Mouse (Mus musculus): ENCODE results near the gene Numb.
"Not testable (repeated sequence)": the region's sequence is repeated elsewhere in the genome, so short reads cannot be mapped to it uniquely, and the experiment has no call there.

Gene Numb

GRCm38 (mm10) chr12:83921535-83922381, at the start of gene Numb:
TSS of gene Numb (minus strand) at chr12:83921934.
- DNase-seq, result peak; percentile 100

DNA sequence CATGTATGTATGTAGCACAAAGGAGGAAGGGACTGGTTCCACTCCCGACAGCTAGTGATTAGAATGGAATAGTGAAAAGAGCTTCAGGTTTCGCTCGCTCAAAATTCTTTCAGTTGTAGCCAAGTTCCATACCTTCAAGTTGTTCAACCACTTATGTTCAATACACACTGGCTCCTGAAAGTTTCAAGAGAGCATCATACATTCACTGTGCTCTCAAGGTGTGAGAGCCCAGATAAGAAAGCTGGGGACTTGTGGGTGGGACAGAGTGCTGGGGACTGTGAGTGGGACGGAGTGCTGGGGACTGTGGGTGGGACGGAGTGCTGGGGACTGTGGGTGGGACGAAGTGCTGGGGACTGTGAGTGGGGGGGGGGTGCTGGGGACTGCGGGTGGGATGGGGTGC, 43.5 kb upstream of the Numb start:
- no peak for DNase-seq

- DNase-seq, result no peak
These were observed 36.5 kb upstream of the Numb start for GRCm38 (mm10) chr12:83958278-83958677.

- DNase-seq, result no peak
These were observed 30.2 kb upstream of the Numb start for GRCm38 (mm10) chr12:83951711-83952575.

DNA sequence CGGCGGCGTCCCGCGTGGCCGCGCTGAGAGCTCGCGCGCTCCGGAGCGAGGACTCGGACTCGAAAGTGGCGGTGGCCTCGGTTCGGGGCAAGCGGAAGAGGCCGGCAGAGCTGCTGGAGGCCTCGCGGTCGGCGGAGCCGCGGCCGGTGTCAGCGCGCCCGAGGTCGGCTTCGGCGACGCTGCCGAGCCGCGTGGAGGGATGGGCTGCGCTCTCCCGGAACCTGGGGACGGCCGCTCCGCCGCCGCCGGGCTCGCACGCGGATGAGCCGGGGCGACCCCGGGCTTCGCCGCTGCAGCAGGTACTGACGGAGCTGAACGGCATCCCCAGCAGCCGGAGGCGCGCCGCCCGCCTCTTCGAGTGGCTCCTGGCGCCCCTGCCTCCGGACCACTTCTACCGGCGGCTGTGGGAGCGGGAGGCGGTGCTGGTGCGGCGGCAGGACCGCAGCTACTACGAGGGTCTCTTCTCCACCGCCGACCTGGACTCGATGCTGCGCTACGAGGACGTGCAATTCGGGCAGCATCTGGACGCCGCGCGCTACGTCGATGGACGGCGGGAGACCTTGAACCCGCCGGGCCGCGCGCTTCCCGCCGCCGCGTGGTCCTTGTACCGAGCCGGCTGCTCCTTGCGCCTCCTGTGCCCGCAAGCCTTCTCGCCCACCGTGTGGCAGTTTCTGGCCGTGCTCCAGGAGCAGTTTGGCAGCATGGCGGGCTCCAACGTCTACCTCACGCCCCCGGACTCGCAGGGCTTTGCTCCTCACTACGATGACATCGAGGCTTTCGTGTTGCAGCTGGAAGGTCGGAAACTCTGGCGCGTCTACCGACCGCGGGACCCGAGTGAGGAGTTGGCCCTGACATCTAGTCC, 29.3 kb upstream of the Numb start:
- DNase-seq, result peak; percentile 48

DNA sequence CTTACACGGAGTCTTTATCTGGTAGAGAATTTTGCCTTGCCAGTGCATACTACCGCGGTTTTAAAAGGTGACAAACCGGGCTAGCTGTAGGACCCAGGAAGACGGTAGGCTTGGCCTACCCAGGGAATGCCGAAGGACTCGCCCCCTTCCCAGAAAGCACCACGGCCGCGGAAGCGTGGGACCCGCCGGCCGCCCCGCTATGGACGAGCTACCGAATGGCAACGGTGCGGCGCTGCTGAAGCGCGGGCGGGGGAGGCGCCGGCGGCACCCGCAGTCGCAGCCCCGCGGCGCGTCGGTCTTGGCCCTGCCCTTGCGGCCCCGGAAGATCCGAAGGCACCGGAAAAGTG, 28.7 kb upstream of the Numb start, which contains the start of gene Riox1:
Gene Riox1 (plus strand): TSS at position 116 of the 347 bp plus-strand sequence.
- DNase-seq, result peak; percentile 86

GRCm38 (mm10) chr12:83949776-83950492, 28.2 kb upstream of the Numb start:
- DNase-seq, result no peak

GRCm38 (mm10) chr12:83949043-83949442, 27.3 kb upstream of the Numb start:
- DNase-seq, result no peak

DNA sequence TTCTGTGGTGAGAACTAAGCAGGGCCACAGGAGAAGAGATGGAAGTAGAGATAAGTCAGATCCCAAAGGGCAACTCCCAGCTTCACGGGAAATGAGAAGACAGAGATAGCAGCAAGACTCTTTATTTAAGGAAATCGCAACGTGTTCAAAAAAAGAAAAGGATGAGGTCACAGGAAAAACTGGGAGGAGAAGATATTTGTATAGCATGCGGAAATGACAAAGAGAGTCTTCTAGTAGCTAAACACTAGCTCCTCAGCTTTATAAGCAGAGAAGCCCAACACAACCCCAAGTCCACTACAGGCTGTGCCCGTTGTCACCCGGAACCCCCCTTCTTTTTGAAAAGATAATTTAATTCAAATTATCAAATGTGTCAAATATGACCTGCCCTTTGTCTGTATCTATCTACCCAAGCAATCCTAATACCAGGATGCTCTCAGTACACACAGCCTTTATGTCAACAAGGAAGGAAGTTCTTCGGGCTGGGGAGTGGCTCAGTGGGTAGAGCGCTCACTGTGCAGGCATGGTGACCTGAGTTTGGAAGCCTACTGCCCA, 25.6 kb upstream of the Numb start:
- DNase-seq, result no peak

DNA sequence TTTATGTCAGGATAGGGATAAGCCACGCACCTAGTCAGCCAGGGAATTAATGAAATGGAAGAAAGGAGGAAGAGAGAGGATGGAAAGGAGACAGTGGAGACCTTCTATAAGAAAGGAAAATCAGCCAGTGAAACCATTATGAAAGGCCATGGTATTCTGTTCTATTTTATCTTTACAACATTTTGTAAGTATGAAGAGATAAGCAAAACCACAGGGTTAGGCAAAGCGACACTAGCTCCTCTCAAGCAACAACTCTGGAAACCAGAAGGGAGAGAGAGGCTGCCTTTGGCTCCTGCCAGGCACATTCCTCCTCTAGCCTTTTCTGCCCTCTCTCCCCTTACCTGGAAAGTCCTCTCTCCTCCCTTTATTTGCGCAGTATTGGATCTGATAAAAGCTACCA, 20.2 kb upstream of the Numb start:
- DNase-seq, result no peak

- no peak for DNase-seq
These were observed 18.3 kb upstream of the Numb start for GRCm38 (mm10) chr12:83940031-83940430.

GRCm38 (mm10) chr12:83939332-83939731, 17.6 kb upstream of the Numb start:
- no peak for DNase-seq

DNA sequence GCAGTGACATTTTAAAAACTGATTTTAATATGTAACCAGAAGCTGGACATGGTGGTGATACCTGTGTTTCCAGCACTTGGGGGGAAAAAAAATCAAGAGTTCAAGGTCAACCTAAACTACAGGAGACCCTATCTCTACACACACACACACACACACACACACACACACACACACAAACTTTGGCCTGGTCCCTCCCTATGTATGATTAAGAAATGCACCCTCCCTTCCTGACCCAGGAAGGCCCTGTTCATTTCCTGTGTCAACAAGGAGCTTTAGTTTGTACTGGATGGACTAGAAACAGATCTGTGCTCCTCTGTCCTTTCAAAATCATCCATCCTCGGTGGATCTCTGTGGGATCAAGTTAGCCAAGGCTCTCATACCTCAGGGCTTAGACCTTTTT, 16.9 kb upstream of the Numb start:
- DNase-seq, result not testable (repeated sequence)

DNA sequence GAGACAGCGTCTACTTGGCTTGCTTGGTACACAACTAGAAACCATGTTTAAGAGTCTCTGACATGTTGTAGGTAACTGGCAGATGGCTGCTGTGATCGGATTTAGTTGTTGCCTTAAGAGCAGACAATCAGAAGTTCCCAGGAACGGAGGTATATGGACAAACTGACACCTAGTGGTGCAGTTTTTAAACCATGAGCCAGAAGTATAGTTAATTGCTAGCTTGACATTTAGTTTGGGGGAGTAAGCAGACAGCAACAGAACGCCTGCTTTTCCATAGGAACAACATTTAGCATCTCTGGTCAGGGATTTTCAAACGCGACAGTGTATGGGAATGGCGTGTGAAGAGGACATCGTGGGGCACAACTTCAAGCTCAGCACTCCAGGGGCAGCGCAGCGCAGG, 15.9 kb upstream of the Numb start:
- no peak for DNase-seq

GRCm38 (mm10) chr12:83929186-83929804, 7.6 kb upstream of the Numb start:
- no peak for DNase-seq

DNA sequence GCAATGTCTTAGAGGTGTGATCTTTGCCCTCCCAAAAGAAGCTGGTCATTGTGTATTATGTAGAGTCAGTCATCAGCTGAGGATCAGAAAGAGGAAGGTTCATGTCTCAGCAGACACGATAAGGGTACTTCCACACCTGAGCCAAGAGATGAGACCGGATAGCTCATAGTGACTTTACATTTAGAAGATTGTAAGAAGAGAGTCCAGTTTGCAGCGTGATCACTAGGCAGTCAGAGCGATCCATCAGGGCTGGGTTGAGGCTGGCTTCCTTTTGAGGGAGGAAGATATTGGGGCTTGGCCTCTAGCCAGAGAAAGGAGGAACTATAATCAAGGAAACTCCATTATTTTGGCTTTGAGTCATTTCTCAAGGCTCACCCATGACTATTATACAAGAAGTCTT, 6.0 kb upstream of the Numb start:
- DNase-seq, result no peak

DNA sequence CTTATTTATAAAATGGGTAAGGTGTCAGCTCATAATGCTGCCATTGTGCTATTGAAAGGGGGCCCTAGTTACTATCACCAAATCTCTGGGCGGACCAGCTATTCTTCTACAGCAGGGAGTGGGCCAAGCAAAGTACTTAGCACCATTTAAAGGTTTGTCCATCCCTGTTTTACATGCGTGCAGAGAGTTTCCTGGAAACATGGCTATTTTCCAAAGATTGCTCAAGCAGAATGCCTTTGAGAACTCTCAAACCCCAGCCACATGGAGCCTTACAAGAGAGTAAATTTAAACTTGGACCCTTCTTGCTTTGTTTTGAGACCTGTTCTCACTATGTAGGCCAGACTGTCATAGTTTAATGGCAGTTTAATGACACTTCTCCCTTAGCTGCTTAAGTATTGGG, 4.3 kb upstream of the Numb start:
- DNase-seq, result no peak

DNA sequence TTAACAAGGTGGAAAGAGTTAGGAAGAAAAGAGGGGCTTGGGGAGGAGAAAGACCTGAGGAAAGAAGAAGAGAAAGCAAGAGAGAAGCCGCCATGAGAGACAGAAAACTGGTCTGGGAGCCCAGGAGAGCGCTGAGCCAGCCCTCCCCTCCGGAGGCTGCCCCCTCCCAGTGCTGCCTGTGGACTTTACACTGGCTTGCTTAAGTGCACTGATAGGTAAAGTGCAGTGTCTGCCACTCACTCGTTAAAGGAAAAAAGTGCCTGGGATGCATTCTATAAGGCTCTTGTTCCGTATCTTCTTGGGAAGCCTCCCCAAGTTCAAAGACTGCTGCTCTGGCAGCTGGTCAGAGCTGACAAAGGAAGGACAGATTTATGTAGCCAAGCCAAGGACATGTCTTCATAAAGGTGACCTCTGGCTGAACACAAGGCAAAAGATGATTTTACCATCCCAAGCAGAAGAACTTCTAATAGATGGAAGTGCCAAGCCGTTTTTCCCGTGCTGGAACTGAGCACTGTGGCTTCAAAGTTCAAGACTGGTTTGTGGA, 3.5 kb upstream of the Numb start:
- DNase-seq, result no peak

GRCm38 (mm10) chr12:83924332-83924731, 2.6 kb upstream of the Numb start:
- no peak for DNase-seq

- no peak for DNase-seq
These were observed 1.7 kb upstream of the Numb start for GRCm38 (mm10) chr12:83923486-83923859.

All from cerebellum, adult 9-11 months (tissue).